Mouse (Mus musculus) spleen, adult 2 months (tissue): ENCODE measurements around the gene Dnajc5. TPM values are rescaled to one million over a fixed set of nuclear protein-coding genes. Genes with fewer than 3 reads are reported as not detected.

Experiments used
- DNase-seq, 2 experiments: peaks; one replicate each; pipeline versions ENCODE4 v3.0.0 to v3.0.0-alpha.2; 2012 to 2021; ENCODE audit warnings: low spot score in 2 of 2, low read depth in 1 of 2
- H3K27ac ChIP-seq: fragments of 200-500 bp; 2 replicates; pipeline ENCODE4 v1.5.1; 2012; ENCODE audit warnings: low read length, inconsistent platforms; ENCODE audit not compliant: insufficient read depth
- H3K27me3 ChIP-seq: fragments of 200-500 bp; 2 replicates; pipeline ENCODE4 v1.6.1; 2012; ENCODE audit warnings: mild to moderate bottlenecking, moderate library complexity, low read length, inconsistent platforms; ENCODE audit not compliant: control insufficient read depth, insufficient read depth
- H3K36me3 ChIP-seq: fragments of 200-500 bp; 2 replicates; pipeline ENCODE4 v1.6.1; 2012; ENCODE audit warnings: mild to moderate bottlenecking, low read length, inconsistent platforms; ENCODE audit not compliant: control insufficient read depth, insufficient read depth
- H3K4me1 ChIP-seq: fragments of 200-500 bp; 2 replicates; pipeline ENCODE4 v1.6.1; 2011; ENCODE audit warnings: inconsistent platforms; ENCODE audit not compliant: control insufficient read depth, insufficient read depth, insufficient read length
- H3K4me3 ChIP-seq: fragments of 200-500 bp; 2 replicates; pipeline ENCODE4 v1.5.1; 2011; ENCODE audit warnings: mild to moderate bottlenecking, inconsistent platforms; ENCODE audit not compliant: insufficient read depth, insufficient read length; ENCODE audit errors: extremely low read depth
- CTCF ChIP-seq: fragments of 200-500 bp; IDR thresholded peaks from 2 replicates; pipeline ENCODE4 v1.5.1; 2011; ENCODE audit warnings: mild to moderate bottlenecking, inconsistent platforms; ENCODE audit not compliant: insufficient read depth, insufficient read length, insufficient replicate concordance; ENCODE audit errors: extremely low read depth
- POLR2A ChIP-seq: fragments of 200-500 bp; IDR thresholded peaks from 2 replicates; pipeline ENCODE4 v1.6.1; 2011; ENCODE audit warnings: low read depth, low read length, inconsistent platforms
- WGBS: fragments of 180-500 bp; shearing (Covaris S2); methylation state at CpG from one replicate; pipeline ENCODE4 v1.1.7; 2018; 5-methylcytosine and 5-hydroxymethylcytosine counted together
- polyA plus RNA-seq: library from polyadenylated mRNA; depleted of rRNA; stranded (reverse); fragments of >200 nt; gene quantifications from 2 replicates; pipeline ENCODE4 v1.2.3, GENCODE M21; 2012

Dnajc5 gene
- polyA plus RNA-seq, 1 experiment: 54.4 TPM

DNA sequence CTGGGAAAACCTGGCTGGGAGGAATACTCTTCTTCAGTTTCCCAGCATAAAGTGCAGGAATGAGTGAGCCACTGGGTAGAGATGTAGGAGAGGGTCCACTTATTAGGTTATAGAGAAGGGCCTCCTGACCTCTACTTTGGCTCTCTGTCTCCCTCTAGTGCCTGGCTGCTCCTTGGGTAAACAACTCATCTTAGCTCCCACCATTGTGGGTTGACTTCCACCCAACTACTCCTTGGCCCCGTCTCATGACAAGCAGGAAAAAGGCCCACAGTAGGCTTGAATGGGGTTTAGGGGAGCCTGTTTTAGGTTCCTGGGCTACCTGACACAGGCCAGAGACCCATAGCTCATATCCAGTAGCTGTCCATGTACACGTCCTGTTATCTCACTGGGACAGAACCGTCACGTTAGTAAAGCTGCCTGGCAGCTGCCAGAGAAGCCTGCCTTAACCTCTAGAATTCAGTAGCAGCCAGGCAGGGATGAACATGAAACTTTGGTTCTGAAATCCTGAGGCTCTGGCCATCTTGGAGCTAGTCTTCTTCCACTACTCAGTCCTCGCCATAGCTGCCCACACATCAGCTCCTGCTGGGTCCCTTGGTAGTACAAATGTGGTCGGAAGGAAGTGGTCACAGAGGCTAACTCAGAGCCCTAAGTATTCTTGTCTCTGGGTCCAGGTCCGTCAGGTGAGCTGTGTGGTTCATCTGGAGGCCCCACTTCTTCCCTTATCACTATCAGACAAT is 48.2 kb downstream of the Dnajc5 start:
- Histone ChIP-seq H3K4me1 (no peaks in the 10 kb centered on the region), H3K36me3 (peaks cover 13% of the 10 kb centered on the region), H3K27ac (no peak overlapping the region), H3K4me3 (no peak overlapping the region), H3K27me3 (no peaks in the 10 kb centered on the region)
- TF ChIP-seq CTCF (peak; percentile 64; the same call in 1 of the 2 replicates), POLR2A (no peak)
- DNase-seq: peak in 1 of 2 experiments; percentile 56
- WGBS: 61% methylated on average over 7 of the region's 7 CpGs

DNA sequence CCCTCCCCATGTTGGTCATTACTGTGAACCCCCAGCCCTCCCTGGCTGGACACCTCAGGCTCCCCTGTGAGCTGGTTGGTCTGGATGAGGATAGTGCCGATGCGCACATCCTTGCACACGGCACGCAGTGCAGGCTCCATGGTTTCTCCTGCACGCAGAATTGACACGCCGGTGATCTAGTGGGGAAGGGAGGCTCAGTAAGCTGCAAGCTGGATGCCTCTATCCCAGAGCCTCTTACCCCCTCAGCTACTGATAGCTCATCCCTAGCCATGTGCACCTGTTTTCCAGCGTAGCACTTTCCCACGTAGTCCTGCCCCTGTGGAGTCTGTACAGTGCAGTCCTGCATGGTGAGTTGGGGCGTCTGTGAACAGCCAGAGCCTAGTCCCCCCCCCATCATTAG is 49.6 kb downstream of the Dnajc5 start:
- DNase-seq: no peak
- no peaks in the 10 kb centered on the region for H3K27me3 ChIP-seq
- H3K4me3 ChIP-seq: no peak overlapping the region
- no peak overlapping the region for H3K27ac ChIP-seq
- H3K36me3 ChIP-seq: peaks cover 18% of the 10 kb centered on the region
- 95% methylated on average over 10 of the region's 10 CpGs for WGBS
- TF ChIP-seq POLR2A: no peak
- TF ChIP-seq CTCF: no peak
- H3K4me1 ChIP-seq: no peaks in the 10 kb centered on the region

- H3K4me3 ChIP-seq: no peak overlapping the region
- H3K36me3 ChIP-seq: peaks cover 18% of the 10 kb centered on the region
- DNase-seq: no peak
- no peak overlapping the region for H3K27ac ChIP-seq
- TF ChIP-seq POLR2A (no peak), CTCF (no peak)
- H3K27me3 ChIP-seq: no peaks in the 10 kb centered on the region
- 92% methylated on average over 8 of the region's 8 CpGs for WGBS
- H3K4me1 ChIP-seq: no peaks in the 10 kb centered on the region
These were observed 50.1 kb downstream of the Dnajc5 start for GRCm38 (mm10) chr2:181570375-181570774.

GRCm38 (mm10) chr2:181570921-181571595 is 50.8 kb downstream of the Dnajc5 start:
- Histone ChIP-seq H3K36me3 (peaks cover 18% of the 10 kb centered on the region), H3K27ac (no peak overlapping the region), H3K27me3 (no peaks in the 10 kb centered on the region), H3K4me1 (no peaks in the 10 kb centered on the region), H3K4me3 (no peak overlapping the region)
- DNase-seq: no peak
- TF ChIP-seq CTCF (no peak), POLR2A (no peak)
- WGBS: 76% methylated on average over 6 of the region's 6 CpGs

GRCm38 (mm10) chr2:181571941-181572670 is 51.8 kb downstream of the Dnajc5 start:
- TF ChIP-seq CTCF (no peak), POLR2A (no peak)
- DNase-seq: no peak
- Histone ChIP-seq H3K27ac (no peak overlapping the region), H3K36me3 (peaks cover 18% of the 10 kb centered on the region), H3K27me3 (no peaks in the 10 kb centered on the region), H3K4me3 (no peak overlapping the region), H3K4me1 (no peaks in the 10 kb centered on the region)
- 95% methylated on average over 11 of the region's 11 CpGs for WGBS

GRCm38 (mm10) chr2:181572921-181573920 is 52.9 kb downstream of the Dnajc5 start:
- DNase-seq: no peak
- H3K4me1 ChIP-seq: no peaks in the 10 kb centered on the region
- 94% methylated on average over 15 of the region's 15 CpGs for WGBS
- no peak for TF ChIP-seq CTCF
- no peak overlapping the region for H3K4me3 ChIP-seq
- no peaks in the 10 kb centered on the region for H3K27me3 ChIP-seq
- peaks cover 18% of the 10 kb centered on the region for H3K36me3 ChIP-seq
- H3K27ac ChIP-seq: no peak overlapping the region
